Mouse (Mus musculus) kidney, postnatal 25 days (tissue): ENCODE data around the gene Klk1b5.
"Not testable (repeated sequence)": the region's sequence is repeated elsewhere in the genome, so short reads cannot be mapped to it uniquely, and the experiment has no call there.

Source experiments
- DNase-seq, 2 experiments: peaks; one replicate each; pipeline ENCODE4 v3.0.0; 2021; ENCODE audit warnings: mixed read lengths in 2 of 2

Gene Klk1b5

DNA sequence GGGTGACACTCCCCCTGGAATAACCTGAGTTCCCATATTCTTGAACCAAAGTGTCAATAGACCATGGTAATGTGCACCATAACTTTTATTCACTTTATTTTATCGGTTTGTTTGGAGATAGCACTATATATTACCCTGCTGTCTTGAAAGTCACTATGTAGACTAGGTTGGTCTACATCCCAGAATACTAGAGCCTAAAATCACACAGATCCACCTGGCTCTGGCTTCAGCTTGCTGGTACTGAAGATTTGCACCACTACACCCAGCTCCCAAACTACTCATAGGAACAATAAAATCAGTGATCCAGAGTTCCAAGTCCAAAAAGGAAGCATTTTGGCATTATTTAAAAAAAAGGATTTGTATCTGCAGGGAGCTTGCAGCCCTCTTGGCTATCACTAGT lies at the start of gene Klk1b5:
TSS of gene Klk1b5 (plus strand) at position 301 of the 400 bp plus-strand sequence.
- no peak for DNase-seq

DNA sequence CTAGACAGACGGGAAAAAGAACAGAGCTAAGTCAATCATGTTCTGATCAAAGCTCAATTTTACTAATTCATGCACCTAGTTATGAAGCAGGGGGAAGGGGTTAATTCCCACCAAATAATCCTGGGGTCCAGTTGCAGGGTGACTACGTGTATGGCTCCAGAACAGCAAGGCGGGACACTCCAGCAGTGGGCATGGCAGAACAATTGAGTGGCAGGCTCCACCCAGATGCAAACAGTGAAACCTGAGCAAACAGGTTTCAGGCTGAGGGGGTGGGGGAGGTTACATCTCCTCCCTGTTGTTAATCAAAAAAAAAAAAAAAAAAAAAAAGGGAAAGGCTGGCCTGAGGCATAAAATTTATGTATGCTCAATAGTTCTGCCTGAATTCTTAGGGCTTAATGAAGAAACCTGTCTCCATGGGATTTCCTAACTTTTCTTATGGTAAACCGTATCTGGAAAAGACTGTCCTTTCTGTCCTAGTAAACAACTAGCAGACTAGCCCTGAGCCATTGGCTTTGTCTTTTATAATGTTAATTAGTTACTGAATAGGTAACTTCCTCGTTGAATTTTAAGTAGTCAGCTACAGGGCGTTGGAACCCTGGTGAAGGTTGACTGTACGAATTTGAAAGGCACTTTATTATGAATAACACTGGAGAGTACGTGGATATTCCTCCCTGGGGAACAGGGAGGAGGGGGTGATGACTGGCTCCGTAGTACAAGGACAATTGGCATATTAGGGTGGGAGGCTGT lies 36.3 kb upstream of the Klk1b5 start:
- peak; percentile 27 to 62 for DNase-seq

DNA sequence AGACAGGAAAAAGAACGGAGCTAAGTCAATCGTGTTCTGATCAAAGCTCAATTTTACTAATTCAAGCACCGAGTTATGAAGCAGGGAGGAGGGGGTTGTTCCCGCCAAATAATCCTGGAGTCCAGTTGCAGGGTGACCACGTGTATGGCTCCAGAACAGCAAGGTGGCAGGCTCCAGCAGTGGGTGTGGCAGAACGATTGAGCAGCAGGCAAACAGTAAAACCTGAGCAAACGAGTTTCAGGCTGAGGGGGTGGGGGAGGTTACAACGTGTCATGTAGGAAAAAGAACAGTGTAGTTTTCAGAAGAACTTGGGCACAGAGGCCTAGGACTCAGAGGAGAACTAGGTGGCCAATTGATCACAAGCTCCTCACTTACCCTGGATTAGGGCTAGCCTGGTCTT lies 29.2 kb upstream of the Klk1b5 start:
- peak in 1 of 2 experiments; percentile 65 for DNase-seq

- DNase-seq, result not testable (repeated sequence)
These were observed 27.8 kb upstream of the Klk1b5 start, which contains the start of gene Klk1b24 for GRCm38 (mm10) chr7:44187936-44188335. Gene Klk1b24 (plus strand): TSS chr7:44188236.

DNA sequence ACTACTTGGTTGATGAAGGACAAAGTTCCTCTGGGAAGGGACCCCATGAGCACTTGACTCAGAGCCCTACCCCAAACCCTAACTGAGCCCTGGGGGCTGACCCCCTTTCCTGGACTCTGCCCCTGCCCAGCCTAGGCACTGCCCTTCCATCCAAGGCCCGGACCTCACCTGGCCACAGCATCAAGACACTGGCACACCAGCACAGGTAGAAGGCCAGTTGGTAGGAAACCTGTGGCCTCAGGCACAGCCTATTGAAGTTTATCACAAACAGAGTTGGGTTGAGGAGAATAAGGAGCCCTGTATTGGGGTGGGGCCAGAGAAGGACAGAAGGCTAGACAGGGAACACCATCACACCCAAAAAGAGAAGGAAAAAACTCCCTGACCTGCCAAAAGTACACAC lies 22.3 kb upstream of the Klk1b5 start:
- DNase-seq, result not testable (repeated sequence)

- DNase-seq, result no peak
These were observed 17.9 kb upstream of the Klk1b5 start, which contains the start of gene Klk1b3 for GRCm38 (mm10) chr7:44197891-44198290. Gene Klk1b3 (plus strand): TSS chr7:44198191.

DNA sequence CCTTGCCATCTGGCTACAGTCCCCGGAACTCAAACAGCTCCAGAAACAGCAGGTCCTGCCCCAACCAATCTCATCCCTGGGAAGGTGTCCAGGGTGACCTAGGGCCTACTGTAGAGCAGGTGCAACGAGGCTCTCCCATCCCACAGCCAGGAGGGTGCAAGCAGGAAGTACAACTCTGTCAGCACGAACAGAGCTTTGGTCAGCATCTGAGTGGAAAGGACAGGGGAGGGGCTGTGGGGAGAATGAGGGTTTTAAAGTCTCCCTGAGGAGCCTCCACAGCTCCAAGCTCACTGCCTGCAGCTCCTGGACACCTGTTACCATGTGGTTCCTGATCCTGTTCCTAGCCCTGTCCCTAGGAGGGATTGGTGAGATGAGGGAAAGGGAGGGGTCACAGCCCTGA lies 8.6 kb upstream of the Klk1b5 start, which contains the start of gene Klk1b4:
TSS of gene Klk1b4 (plus strand) at position 301 of the 400 bp plus-strand sequence.
- DNase-seq, result not testable (repeated sequence)

DNA sequence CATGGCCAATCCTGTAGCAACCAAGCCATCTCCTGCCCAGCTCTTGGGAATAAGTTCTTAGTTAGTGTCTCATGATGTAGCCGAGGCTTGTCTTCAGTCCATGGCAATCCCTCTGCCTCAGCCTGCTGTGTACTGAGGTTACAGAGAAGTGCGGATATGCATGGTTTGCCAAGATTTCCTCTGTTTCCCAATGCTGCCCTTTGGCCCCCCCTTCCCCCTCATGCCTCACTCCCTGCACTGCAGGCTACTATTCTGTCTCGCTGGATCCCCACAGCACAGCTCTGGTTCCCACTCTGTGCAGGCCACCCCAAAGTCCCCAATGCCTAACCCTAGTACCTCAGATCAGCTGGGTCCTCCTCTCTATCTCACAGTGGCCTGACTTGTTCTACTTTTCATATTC lies 7.4 kb upstream of the Klk1b5 start:
- no peak for DNase-seq

DNA sequence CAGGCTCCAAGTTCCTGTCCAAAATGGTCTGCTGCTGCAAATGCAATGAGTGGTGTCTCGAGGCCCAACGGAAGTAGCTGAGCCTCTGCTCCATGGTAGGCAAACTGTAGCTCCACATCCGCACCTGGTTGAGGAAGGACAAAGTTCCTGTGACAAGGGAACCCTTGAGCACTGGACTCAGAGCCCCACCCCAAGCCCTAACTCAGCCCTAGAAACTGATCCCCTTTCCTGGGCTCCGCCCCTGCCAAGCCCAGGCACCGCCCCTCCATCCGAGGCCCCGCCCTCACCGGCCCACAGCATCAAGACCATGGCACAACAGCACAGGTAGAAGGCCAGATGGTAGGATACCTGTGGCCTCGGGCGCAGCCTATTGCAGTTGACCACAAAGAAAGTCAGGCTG lies 5.9 kb downstream of the Klk1b5 start:
- DNase-seq, result not testable (repeated sequence)

GRCm38 (mm10) chr7:44222335-44222734 lies 6.6 kb downstream of the Klk1b5 start:
- DNase-seq, result not testable (repeated sequence)

DNA sequence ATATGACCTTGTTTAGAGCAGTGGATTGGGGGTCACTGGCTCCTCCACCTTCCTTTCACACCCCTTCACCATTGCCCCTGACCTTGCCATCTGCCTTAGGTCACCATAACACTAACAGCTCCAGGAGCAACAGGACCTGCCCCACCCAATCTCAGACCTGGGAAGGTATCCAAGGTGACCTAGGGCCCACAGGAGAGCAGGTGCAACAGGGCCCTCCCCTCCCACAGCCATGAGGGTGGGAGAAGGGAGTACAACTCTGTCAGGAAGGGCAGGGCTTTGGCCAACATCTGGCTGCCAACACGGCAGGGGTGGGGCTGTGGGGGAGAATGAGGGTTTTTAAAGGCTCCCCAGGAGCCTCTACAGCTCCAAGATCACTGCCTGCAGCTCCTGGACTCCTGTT lies 9.3 kb downstream of the Klk1b5 start, which contains the start of gene Klk1:
TSS of gene Klk1 (plus strand) at position 285 of the 400 bp plus-strand sequence.
- DNase-seq, result peak; percentile 32 to 85

DNA sequence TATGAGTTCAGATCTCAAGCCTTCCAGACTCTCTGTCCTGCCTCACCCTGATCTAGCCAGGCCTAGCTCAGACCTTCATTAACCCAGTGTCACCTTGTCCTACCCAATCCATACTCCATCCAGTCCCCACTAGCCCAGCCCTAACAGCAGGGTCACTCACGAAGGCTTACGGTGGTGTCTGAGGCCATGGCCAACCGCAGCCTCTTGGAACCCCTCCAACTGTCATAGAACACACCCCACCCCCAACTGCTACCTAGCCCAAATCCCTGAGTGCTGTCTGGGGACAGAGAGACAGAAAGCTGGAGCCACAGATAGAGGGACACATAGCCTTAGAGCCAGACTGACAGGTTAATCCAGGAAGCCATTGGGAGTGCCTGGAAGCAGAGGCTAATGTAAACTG lies 20.2 kb downstream of the Klk1b5 start, which contains the start of gene Gm36864:
TSS of gene Gm36864 (plus strand) at position 269 of the 400 bp plus-strand sequence.
- DNase-seq, result no peak

DNA sequence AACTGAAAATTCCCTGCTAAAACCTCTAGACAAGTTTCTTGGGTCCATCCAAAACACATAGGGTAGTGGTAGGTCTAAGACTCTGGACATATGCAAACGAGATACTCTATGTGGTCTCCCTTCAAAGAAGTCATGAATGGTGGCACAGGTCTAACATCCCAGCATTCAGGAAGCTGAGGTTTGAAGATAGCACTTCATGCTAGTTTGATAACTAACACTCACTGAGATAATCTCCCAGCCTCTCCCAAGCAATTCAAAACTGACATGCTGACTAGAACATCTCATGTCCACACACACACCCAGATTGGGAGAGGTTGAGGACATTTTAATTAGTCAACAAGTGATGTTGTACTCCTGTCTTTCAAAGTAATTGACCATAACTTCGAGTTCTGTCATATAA lies 24.2 kb downstream of the Klk1b5 start:
- no peak for DNase-seq

DNA sequence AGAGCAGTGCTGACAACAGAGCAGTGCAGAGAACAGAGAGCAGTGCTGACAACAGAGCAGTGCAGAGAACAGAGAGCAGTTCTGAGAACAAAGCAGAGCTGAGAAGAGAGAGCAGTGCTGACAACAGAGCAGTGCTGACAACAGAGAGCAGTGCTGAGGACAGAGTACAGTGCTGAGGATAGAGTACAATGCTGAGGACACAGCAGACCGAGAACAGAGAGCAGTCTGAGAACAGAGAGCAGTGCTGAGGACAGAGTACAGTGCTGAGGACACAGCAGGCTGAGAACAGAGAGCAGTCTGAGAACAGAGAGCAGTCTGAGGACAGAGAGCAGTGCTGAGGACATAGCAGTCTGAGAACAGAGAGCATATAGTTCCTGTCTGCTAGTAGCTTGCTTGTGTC lies 25.0 kb downstream of the Klk1b5 start:
- no peak for DNase-seq

- no peak for DNase-seq
These were observed 25.4 kb downstream of the Klk1b5 start for GRCm38 (mm10) chr7:44241163-44241562.

DNA sequence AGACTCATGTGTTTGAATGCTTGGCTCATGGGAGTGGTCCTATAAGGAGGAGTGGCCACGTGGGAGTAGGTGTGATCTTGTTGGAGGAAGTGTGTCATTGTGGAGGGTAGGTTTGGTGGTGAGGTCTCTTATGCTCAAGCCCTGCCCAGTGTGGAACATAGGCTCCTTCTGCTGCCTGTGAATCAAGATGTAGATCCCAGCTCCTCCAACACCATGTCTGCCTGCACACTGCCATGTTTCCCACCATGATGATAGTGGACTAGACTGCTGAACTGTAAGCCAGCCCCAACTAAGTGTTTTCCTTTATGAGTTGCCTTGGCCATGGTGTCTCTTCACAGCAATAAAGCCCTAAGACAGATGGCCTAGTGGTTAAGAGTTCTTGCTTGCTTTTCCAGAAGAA lies 28.3 kb downstream of the Klk1b5 start:
- no peak for DNase-seq

DNA sequence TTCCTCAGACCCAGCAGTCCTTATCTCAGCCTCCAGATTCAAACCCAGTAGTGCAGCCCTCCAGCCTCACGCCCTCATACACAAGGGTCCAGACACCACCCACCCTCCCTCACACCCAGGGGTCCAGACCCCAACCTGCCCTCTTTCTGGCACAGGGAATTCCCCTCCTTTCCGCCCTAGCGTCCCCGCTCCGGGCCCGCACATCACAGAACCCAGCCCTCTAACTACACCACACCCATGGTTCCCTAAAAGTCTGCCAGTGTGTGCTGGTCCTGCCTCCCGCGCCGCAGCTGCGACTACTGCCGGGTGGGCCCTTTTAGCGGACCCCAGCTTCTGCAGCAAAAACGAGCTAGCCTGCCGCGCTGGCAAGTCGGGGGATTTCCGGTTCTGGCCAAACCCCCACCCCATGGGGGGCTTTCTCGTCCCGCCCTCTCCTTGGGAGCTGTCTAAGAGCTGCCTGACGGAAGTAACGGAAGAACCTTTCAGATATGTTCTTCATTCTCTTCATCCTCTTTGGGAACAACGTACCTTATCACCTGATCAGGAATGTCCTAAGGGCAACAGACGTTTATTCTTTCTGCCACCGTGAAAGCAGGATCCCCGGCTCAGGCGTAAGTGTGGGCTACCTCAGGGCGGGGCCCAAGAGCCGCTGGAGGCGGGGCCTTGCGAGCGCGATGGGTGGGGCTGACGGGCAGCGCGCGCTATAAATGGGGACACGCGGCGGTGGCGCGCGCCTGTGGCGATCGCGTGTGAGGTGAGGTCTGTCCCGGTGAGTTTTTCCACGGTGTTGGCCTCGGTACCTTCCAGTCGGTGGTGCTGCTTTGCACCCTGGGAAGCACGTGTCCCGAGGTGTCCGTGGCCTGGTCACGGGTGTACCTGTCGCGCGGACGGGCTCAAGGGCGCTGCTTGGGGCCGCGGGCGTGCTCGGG lies 30.6 kb downstream of the Klk1b5 start, which contains the start of the genes 1700028J19Rik and 2410002F23Rik:
TSS of gene 1700028J19Rik (minus strand) at position 641 of the 929 bp plus-strand sequence.
TSS of gene 2410002F23Rik (plus strand) at position 668 of the 929 bp plus-strand sequence.
- DNase-seq, result peak; percentile 91 to 93

DNA sequence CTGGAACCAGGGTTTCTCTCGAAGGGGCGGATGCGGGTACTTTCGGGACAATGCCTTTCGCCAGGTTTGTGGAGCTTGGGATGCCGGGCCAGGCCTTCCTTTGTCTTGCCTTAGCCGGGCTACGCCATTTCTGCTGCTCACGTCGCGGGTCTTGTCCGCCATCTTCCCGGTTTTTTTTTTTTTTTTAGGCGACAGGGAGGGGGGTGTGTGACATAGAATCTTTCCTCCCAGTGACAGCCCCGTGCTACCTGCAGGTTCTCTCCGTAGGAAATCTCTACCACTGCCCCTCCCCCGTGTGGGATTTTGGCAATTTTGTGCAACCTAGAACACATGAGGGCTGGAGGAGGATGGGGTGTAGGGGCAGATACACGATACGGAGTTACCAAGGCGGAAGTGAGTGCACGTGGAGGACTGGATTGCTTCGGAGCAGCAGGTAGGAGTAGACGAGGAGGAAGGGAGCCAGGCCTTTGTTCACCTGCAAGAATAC lies 31.3 kb downstream of the Klk1b5 start:
- peak; percentile 18 to 55 for DNase-seq

GRCm38 (mm10) chr7:44247971-44248370 lies 32.2 kb downstream of the Klk1b5 start:
- no peak for DNase-seq

GRCm38 (mm10) chr7:44249248-44249647 lies 33.5 kb downstream of the Klk1b5 start:
- no peak for DNase-seq

DNA sequence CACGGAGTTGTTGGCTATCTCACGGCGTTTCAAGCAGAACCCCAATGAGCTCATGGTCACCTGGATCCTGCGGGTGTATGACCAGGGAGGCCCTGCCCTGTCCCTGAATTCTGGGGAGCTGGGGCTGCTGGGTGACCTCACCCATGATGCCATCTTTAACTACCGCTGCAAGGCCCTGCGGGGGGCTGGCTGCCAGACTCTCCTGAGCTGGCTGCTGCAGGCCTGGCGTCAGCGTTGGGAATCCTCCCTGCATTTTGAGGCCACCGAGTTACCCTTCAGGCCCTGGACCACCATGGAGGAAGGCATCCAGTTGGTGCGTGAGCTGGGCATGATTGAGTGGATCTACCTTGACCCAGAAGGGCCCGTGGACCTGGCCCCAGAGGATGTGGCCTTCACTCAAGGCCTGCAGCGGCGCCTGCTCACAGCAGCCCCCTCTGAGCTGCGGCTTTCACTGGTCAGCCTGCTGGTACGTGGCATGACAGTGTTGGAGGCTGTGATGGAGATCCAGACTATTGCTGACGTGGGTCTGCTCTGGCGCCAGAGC lies 35.1 kb downstream of the Klk1b5 start:
- DNase-seq, result not testable (repeated sequence)

DNA sequence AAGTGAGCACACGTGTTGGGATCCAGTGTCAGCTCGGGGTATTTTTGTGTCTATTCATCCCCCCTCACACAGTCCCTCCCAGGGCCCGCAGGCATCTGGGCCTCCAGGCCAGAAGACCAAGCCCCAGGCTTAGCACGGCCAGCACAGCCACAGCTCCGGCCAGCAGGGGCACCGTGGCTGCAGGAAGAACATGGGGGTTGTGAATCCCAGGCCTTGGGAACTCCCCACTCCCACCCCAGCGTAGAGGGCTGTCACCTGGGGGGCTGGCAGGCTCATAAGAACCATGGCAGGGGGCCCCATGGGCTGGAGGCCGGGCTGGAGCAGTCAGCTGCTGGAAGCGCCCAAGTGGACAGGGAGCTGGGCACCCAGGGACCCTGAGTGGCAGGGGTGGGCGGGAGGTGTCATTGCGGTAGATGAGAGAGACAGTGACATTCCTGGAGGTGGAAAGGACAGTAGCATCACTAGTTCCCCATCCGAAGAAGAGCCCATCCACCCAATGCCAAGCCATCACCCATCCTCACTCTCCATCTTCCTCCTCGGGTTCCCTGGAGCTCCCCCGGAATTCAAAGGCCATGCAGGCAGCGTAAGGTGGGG lies 37.4 kb downstream of the Klk1b5 start:
- DNase-seq, result no peak
